Comparison of ENCODE assay signal across 39 mouse cellular contexts in genomic region chr11:82034446-82034845, GRCm38 (mm10). TPM values are rescaled to one million over a fixed set of nuclear protein-coding genes. Genes with fewer than 3 reads are reported as not detected.
DNase-seq lines count a peak whose midpoint lies in the region; ATAC-seq and TF ChIP-seq lines count a peak whose summit lies in the region.
"Had no signal": no experiment of that assay in that cellular context is flagged by ENCODE, and none has a peak within 500 bp of the region (broad histone marks: within the 10 kb centered on the region; RNA-seq: fewer than 3 reads in every experiment).

No protein-coding gene starts in this region.

- POLR2A ChIA-PET in Patski (lab: Charles Lee) = interaction anchor here (0.9 to 2.0 kb wide), 4 partner anchors 15 to 140 kb away, joined by 3 to 7 read pairs (median 6); no protein-coding TSS in a partner anchor

- peaks cover 3% of the 10 kb centered on the region; the same call in 1 of the 2 replicates for H3K27me3 ChIP-seq in heart, embryonic 15.5 days
- no peaks in the 10 kb centered on the region for H3K27me3 ChIP-seq in stomach, embryonic 15.5 days (replicated peaks)
- no peaks in the 10 kb centered on the region for H3K27me3 ChIP-seq in stomach, postnatal 0 days (ENCODE audit: control insufficient read depth, insufficient read depth, low read length)
- no peaks in the 10 kb centered on the region for H3K27me3 ChIP-seq in Patski
- no peaks in the 10 kb centered on the region for H3K27me3 ChIP-seq in midbrain, embryonic 11.5 days (ENCODE audit: control insufficient read depth, insufficient read depth, low read length)
- H3K27me3 ChIP-seq in forebrain, embryonic 14.5 days (replicated peaks; ENCODE audit: control insufficient read depth, insufficient read depth, low read length) = no peaks in the 10 kb centered on the region
- H3K27me3 ChIP-seq: embryonic facial prominence, embryonic 13.5 days; forebrain, embryonic 13.5 days; hindbrain, embryonic 15.5 days; liver, embryonic 15.5 days; lung, embryonic 15.5 days; midbrain, embryonic 12.5 days had no signal

- H3K9ac ChIP-seq in heart, embryonic 15.5 days = no peak overlapping the region
- H3K9ac ChIP-seq in stomach, embryonic 15.5 days = no peak overlapping the region
- no peak overlapping the region for H3K9ac ChIP-seq in stomach, postnatal 0 days (ENCODE audit: low read length)
- H3K9ac ChIP-seq in midbrain, embryonic 11.5 days (ENCODE audit: low read length) = no peak overlapping the region
- no peak overlapping the region for H3K9ac ChIP-seq in forebrain, embryonic 14.5 days (ENCODE audit: low read length)
- H3K9ac ChIP-seq: embryonic facial prominence, embryonic 13.5 days; forebrain, embryonic 13.5 days; hindbrain, embryonic 15.5 days; liver, embryonic 15.5 days; lung, embryonic 15.5 days; midbrain, embryonic 12.5 days had no signal

- TF ChIP-seq CTCF in stomach, postnatal 0 days (IDR thresholded peaks at IDR 0.05; ENCODE audit: low read depth) = no peak
- no peak for TF ChIP-seq CTCF in Patski (IDR thresholded peaks at IDR 0.05)

- H3K4me3 ChIP-seq in heart, embryonic 15.5 days = no peak overlapping the region
- H3K4me3 ChIP-seq in stomach, embryonic 15.5 days (replicated peaks) = no peak overlapping the region
- no peak overlapping the region for H3K4me3 ChIP-seq in stomach, postnatal 0 days (ENCODE audit: low read depth, low read length)
- no peak overlapping the region for H3K4me3 ChIP-seq in midbrain, embryonic 11.5 days (ENCODE audit: low read depth, low read length)
- H3K4me3 ChIP-seq in forebrain, embryonic 14.5 days (ENCODE audit: low read depth, low read length) = no peak overlapping the region
- H3K4me3 ChIP-seq: embryonic facial prominence, embryonic 13.5 days; erythroblast, embryonic 14.5 days; forebrain, embryonic 13.5 days; heart, adult 2 months; hindbrain, embryonic 10.5 days; hindbrain, embryonic 15.5 days; liver, embryonic 15.5 days; lung, embryonic 15.5 days; midbrain, embryonic 12.5 days had no signal

- H3K9me3 ChIP-seq in heart, embryonic 15.5 days (replicated peaks) = no peaks in the 10 kb centered on the region
- no peaks in the 10 kb centered on the region for H3K9me3 ChIP-seq in stomach, embryonic 15.5 days
- no peaks in the 10 kb centered on the region for H3K9me3 ChIP-seq in stomach, postnatal 0 days (ENCODE audit: control insufficient read depth, low read length)
- no peaks in the 10 kb centered on the region for H3K9me3 ChIP-seq in midbrain, embryonic 11.5 days (ENCODE audit: control insufficient read depth, low read length)
- H3K9me3 ChIP-seq in forebrain, embryonic 14.5 days (replicated peaks; ENCODE audit: control insufficient read depth, low read length) = no peaks in the 10 kb centered on the region
- H3K9me3 ChIP-seq: embryonic facial prominence, embryonic 13.5 days; forebrain, embryonic 13.5 days; hindbrain, embryonic 10.5 days; hindbrain, embryonic 15.5 days; liver, embryonic 15.5 days; lung, embryonic 15.5 days; midbrain, embryonic 12.5 days had no signal

- 65% methylated on average over 7 of the region's 7 CpGs for WGBS in heart, embryonic 15.5 days
- 76% methylated on average over 7 of the region's 7 CpGs for WGBS in stomach, embryonic 15.5 days
- 73% methylated on average over 7 of the region's 7 CpGs for WGBS in stomach, postnatal 0 days
- 90% methylated on average over 7 of the region's 7 CpGs for WGBS in midbrain, embryonic 11.5 days
- 87% methylated on average over 7 of the region's 7 CpGs for WGBS in forebrain, embryonic 14.5 days

- no peak for TF ChIP-seq EP300 in stomach, postnatal 0 days (optimal IDR thresholded peaks at IDR 0.05)

- no peak overlapping the region for H3K4me2 ChIP-seq in heart, embryonic 15.5 days
- H3K4me2 ChIP-seq in stomach, embryonic 15.5 days = no peak overlapping the region
- H3K4me2 ChIP-seq in stomach, postnatal 0 days (replicated peaks; ENCODE audit: low read depth) = no peak overlapping the region
- no peak overlapping the region for H3K4me2 ChIP-seq in midbrain, embryonic 11.5 days
- H3K4me2 ChIP-seq in forebrain, embryonic 14.5 days (ENCODE audit: low read length) = no peak overlapping the region
- H3K4me2 ChIP-seq: embryonic facial prominence, embryonic 13.5 days; forebrain, embryonic 13.5 days; hindbrain, embryonic 15.5 days; liver, embryonic 15.5 days; lung, embryonic 15.5 days; midbrain, embryonic 12.5 days had no signal

- no peaks in the 10 kb centered on the region for H3K36me3 ChIP-seq in heart, embryonic 15.5 days
- H3K36me3 ChIP-seq in stomach, embryonic 15.5 days = no peaks in the 10 kb centered on the region
- H3K36me3 ChIP-seq in stomach, postnatal 0 days (ENCODE audit: control insufficient read depth, insufficient read depth, low read length) = no peaks in the 10 kb centered on the region
- no peaks in the 10 kb centered on the region for H3K36me3 ChIP-seq in midbrain, embryonic 11.5 days (ENCODE audit: control insufficient read depth, insufficient read depth, low read length)
- no peaks in the 10 kb centered on the region for H3K36me3 ChIP-seq in forebrain, embryonic 14.5 days (ENCODE audit: control insufficient read depth, insufficient read depth, low read length)
- H3K36me3 ChIP-seq: embryonic facial prominence, embryonic 13.5 days; G1E; hindbrain, embryonic 10.5 days; hindbrain, embryonic 15.5 days; liver, embryonic 15.5 days; lung, embryonic 15.5 days; midbrain, embryonic 12.5 days had no signal

- DNase-seq in heart, adult 18-20 months = no peak
- DNase-seq in stomach, postnatal 0 days (ENCODE audit: low spot score) = no peak
- no peak for DNase-seq in Patski (ENCODE audit: low read depth, low spot score)
- DNase-seq in midbrain, embryonic 11.5 days (ENCODE audit: low spot score, missing footprints) = no peak
- no peak for DNase-seq in forebrain, embryonic 14.5 days (ENCODE audit: low spot score)
- DNase-seq: adrenal gland, postnatal 25 days; cerebellum, adult 11-12 months; cerebellum, adult 9-11 months; gastrocnemius, postnatal 25 days; heart, adult 2 months; heart, postnatal 14 days; kidney, adult 2 months; kidney, postnatal 36 days; right cerebral cortex, postnatal 25 days; thymus, adult 18-20 months; thymus, postnatal 25 days had no signal

- no peak for ATAC-seq in heart, embryonic 15.5 days (replicated peaks; ENCODE audit: insufficient number of reproducible peaks, insufficient read depth, low FRiP score, low read depth)
- ATAC-seq in stomach, embryonic 15.5 days (ENCODE audit: insufficient read depth, low FRiP score, low read depth) = no peak
- no peak for ATAC-seq in stomach, postnatal 0 days (ENCODE audit: low FRiP score, low TSS enrichment)
- peak; percentile 35 for ATAC-seq in Patski
- ATAC-seq in midbrain, embryonic 11.5 days (ENCODE audit: low FRiP score) = no peak
- ATAC-seq in forebrain, embryonic 14.5 days = no peak
- ATAC-seq: forebrain, embryonic 13.5 days; inflammation-experienced regulatory T-cells, adult 6 months had no signal

- 0 out of 2 replicates have a peak overlapping the region, but pooled peaks have one; percentile 42 for H3K27ac ChIP-seq in heart, embryonic 15.5 days
- H3K27ac ChIP-seq in stomach, embryonic 15.5 days = peak overlapping the region; percentile 11; the same call in 1 of the 2 replicates
- H3K27ac ChIP-seq in stomach, postnatal 0 days (replicated peaks) = no peak overlapping the region
- no peak overlapping the region for H3K27ac ChIP-seq in midbrain, embryonic 11.5 days (ENCODE audit: low read depth, low read length)
- no peak overlapping the region for H3K27ac ChIP-seq in forebrain, embryonic 14.5 days (ENCODE audit: low read depth, low read length)
- H3K27ac ChIP-seq: embryonic facial prominence, embryonic 13.5 days; forebrain, embryonic 13.5 days; heart, adult 2 months; hindbrain, embryonic 10.5 days; hindbrain, embryonic 15.5 days; liver, embryonic 15.5 days; midbrain, embryonic 12.5 days had no signal

- in situ Hi-C loops in Patski (cut with MboI; ENCODE audit: low pct_unique_long_range_greater_than_20kb) = loop anchor here (25.0 kb wide), 1 partner anchor 828 kb away; the partner anchor contains the start of gene Rffl

- peaks cover 30% of the 10 kb centered on the region for H3K4me1 ChIP-seq in heart, embryonic 15.5 days (replicated peaks)
- peaks cover 3% of the 10 kb centered on the region; the same call in 1 of the 2 replicates for H3K4me1 ChIP-seq in stomach, embryonic 15.5 days
- H3K4me1 ChIP-seq in stomach, postnatal 0 days (replicated peaks; ENCODE audit: control insufficient read depth, insufficient read depth) = no peaks in the 10 kb centered on the region; the same call in 1 of the 2 replicates
- no peaks in the 10 kb centered on the region for H3K4me1 ChIP-seq in midbrain, embryonic 11.5 days (ENCODE audit: control insufficient read depth, insufficient read depth, low read length)
- peaks cover 4% of the 10 kb centered on the region; the same call in 1 of the 2 replicates for H3K4me1 ChIP-seq in forebrain, embryonic 14.5 days (ENCODE audit: control insufficient read depth, insufficient read depth, low read length)
- H3K4me1 ChIP-seq: liver, embryonic 15.5 days; midbrain, embryonic 12.5 days had no signal

- CTCF ChIA-PET in Patski (lab: Charles Lee) = interaction anchor here (1.2 to 7.1 kb wide), 7 partner anchors 12 to 140 kb away, joined by 5 to 43 read pairs (median 7); partner anchors contain the start of gene Ccl7

RNA-seq across cellular contexts. Expression of gene Ccl2, which starts 0.9 kb away (rescaled TPM):
- polyA plus RNA-seq in heart, embryonic 15.5 days (2015; fragmentation: Nextera tagmentation; extraction: Ambion mirVana) = 9.4 TPM in 2 replicates
- 1 to 10 TPM in 1 of 2 experiments, under 1 TPM in 1; 0.49 to 1.1 TPM for total RNA-seq in heart, adult 18-20 months (2021)
- polyA plus RNA-seq in stomach, embryonic 15.5 days (2015; fragmentation: Nextera tagmentation; extraction: Ambion mirVana) = 5.8 and 7.6 TPM in 2 replicates
- polyA plus RNA-seq in stomach, postnatal 0 days (2015; fragmentation: Nextera tagmentation; extraction: Ambion mirVana) = 3.2 and 3.3 TPM in 2 replicates
- polyA plus RNA-seq in Patski (2021) = 382 TPM
- 0.96 and 1.1 TPM in 2 replicates for polyA plus RNA-seq in midbrain, embryonic 11.5 days (2014; fragmentation: Nextera tagmentation; extraction: Ambion mirVana)
- 0.93 TPM in 1 of 2 replicates, not detected in the other for polyA plus RNA-seq in forebrain, embryonic 14.5 days (2014; fragmentation: Nextera tagmentation; extraction: Ambion mirVana)
- total RNA-seq: G1E; layer of hippocampus, postnatal 25 days; left cerebral cortex, postnatal 10 days had no signal
- polyA plus RNA-seq: erythroblast, embryonic 14.5 days; G1E; inflammation-experienced regulatory T-cells, adult 6 months; limb, embryonic 11.5 days had no signal

RNA-seq across cellular contexts. Expression of gene Gm17268, which starts 3.9 kb away (rescaled TPM):
- polyA plus RNA-seq in heart, embryonic 15.5 days (2015; fragmentation: Nextera tagmentation; extraction: Ambion mirVana) = not detected in 2 replicates
- not detected for total RNA-seq in heart, adult 18-20 months (2021)
- polyA plus RNA-seq in stomach, embryonic 15.5 days (2015; fragmentation: Nextera tagmentation; extraction: Ambion mirVana) = not detected in 2 replicates
- not detected in 2 replicates for polyA plus RNA-seq in stomach, postnatal 0 days (2015; fragmentation: Nextera tagmentation; extraction: Ambion mirVana)
- not detected for polyA plus RNA-seq in Patski (2021)
- not detected in 2 replicates for polyA plus RNA-seq in midbrain, embryonic 11.5 days (2014; fragmentation: Nextera tagmentation; extraction: Ambion mirVana)
- polyA plus RNA-seq in forebrain, embryonic 14.5 days (2014; fragmentation: Nextera tagmentation; extraction: Ambion mirVana) = not detected in 2 replicates
- total RNA-seq: adrenal gland, adult 18-20 months; adrenal gland, postnatal 25 days; common myeloid progenitor, adult 5-6 weeks; G1E; gastrocnemius, postnatal 25 days; heart, adult 2 months; heart, postnatal 14 days; layer of hippocampus, adult 8-10 months; layer of hippocampus, postnatal 25 days; left cerebral cortex, postnatal 10 days; liver, adult 2 months; megakaryocyte, adult 5-6 weeks; neutrophil, adult 5-6 weeks had no signal
- polyA plus RNA-seq: embryonic facial prominence, embryonic 13.5 days; erythroblast, embryonic 14.5 days; forebrain, embryonic 13.5 days; G1E; heart, adult 2 months; hindbrain, embryonic 10.5 days; hindbrain, embryonic 15.5 days; inflammation-experienced regulatory T-cells, adult 6 months; kidney, adult 2 months; kidney, embryonic 16.5 days; limb, embryonic 11.5 days; liver, adult 2 months; liver, embryonic 15.5 days; lung, embryonic 15.5 days; midbrain, embryonic 12.5 days; stomach, embryonic 16.5 days had no signal

RNA-seq across cellular contexts. Expression of gene Ccl7, which starts 11.1 kb away (rescaled TPM):
- polyA plus RNA-seq in heart, embryonic 15.5 days (2015; fragmentation: Nextera tagmentation; extraction: Ambion mirVana) = 4.9 and 5.0 TPM in 2 replicates
- total RNA-seq in heart, adult 18-20 months (2021) = under 1 TPM in 1 of 2 experiments, not detected in 1; 0.45 TPM
- polyA plus RNA-seq in stomach, embryonic 15.5 days (2015; fragmentation: Nextera tagmentation; extraction: Ambion mirVana) = 2.0 and 2.4 TPM in 2 replicates
- 2.7 and 2.9 TPM in 2 replicates for polyA plus RNA-seq in stomach, postnatal 0 days (2015; fragmentation: Nextera tagmentation; extraction: Ambion mirVana)
- polyA plus RNA-seq in Patski (2021) = 9.8 TPM
- 0.18 and 0.55 TPM in 2 replicates for polyA plus RNA-seq in midbrain, embryonic 11.5 days (2014; fragmentation: Nextera tagmentation; extraction: Ambion mirVana)
- 0.38 and 0.98 TPM in 2 replicates for polyA plus RNA-seq in forebrain, embryonic 14.5 days (2014; fragmentation: Nextera tagmentation; extraction: Ambion mirVana)
- total RNA-seq: common myeloid progenitor, adult 5-6 weeks; G1E; layer of hippocampus, adult 8-10 months; layer of hippocampus, postnatal 25 days; left cerebral cortex, postnatal 10 days; neutrophil, adult 5-6 weeks had no signal
- polyA plus RNA-seq: erythroblast, embryonic 14.5 days; forebrain, embryonic 13.5 days; G1E; hindbrain, embryonic 10.5 days; inflammation-experienced regulatory T-cells, adult 6 months; limb, embryonic 11.5 days; liver, adult 2 months had no signal

RNA-seq across cellular contexts. Expression of gene Ccl11, which starts 23.2 kb away (rescaled TPM):
- 2.2 and 5.8 TPM in 2 replicates for polyA plus RNA-seq in heart, embryonic 15.5 days (2015; fragmentation: Nextera tagmentation; extraction: Ambion mirVana)
- 1 to 10 TPM; 3.8 to 4.1 TPM for total RNA-seq in heart, adult 18-20 months (2021)
- polyA plus RNA-seq in stomach, embryonic 15.5 days (2015; fragmentation: Nextera tagmentation; extraction: Ambion mirVana) = 97.3 and 101 TPM in 2 replicates
- 16.5 and 16.7 TPM in 2 replicates for polyA plus RNA-seq in stomach, postnatal 0 days (2015; fragmentation: Nextera tagmentation; extraction: Ambion mirVana)
- polyA plus RNA-seq in Patski (2021) = not detected
- polyA plus RNA-seq in midbrain, embryonic 11.5 days (2014; fragmentation: Nextera tagmentation; extraction: Ambion mirVana) = not detected in 2 replicates
- not detected in 2 replicates for polyA plus RNA-seq in forebrain, embryonic 14.5 days (2014; fragmentation: Nextera tagmentation; extraction: Ambion mirVana)
- total RNA-seq: common myeloid progenitor, adult 5-6 weeks; G1E; layer of hippocampus, adult 8-10 months; megakaryocyte, adult 5-6 weeks; neutrophil, adult 5-6 weeks had no signal
- polyA plus RNA-seq: erythroblast, embryonic 14.5 days; forebrain, embryonic 13.5 days; G1E; hindbrain, embryonic 10.5 days; inflammation-experienced regulatory T-cells, adult 6 months; limb, embryonic 11.5 days; midbrain, embryonic 12.5 days had no signal

Comparison
In these comparisons a context has a peak if more than half of its experiments do, and no peak if none do; other contexts are left out.
1. H3K27ac ChIP-seq: peak in heart, embryonic 15.5 days (single experiment) and stomach, embryonic 15.5 days (single experiment); none in stomach, postnatal 0 days (single experiment), midbrain, embryonic 11.5 days (single experiment) and forebrain, embryonic 14.5 days (single experiment).
2. RNA of gene Ccl2, which starts 0.9 kb away (polyA plus RNA-seq): 382 TPM in Patski (single experiment); 9.4 TPM in heart, embryonic 15.5 days, 5.8 to 7.6 TPM in stomach, embryonic 15.5 days, 3.2 to 3.3 TPM in stomach, postnatal 0 days, 0.96 to 1.1 TPM in midbrain, embryonic 11.5 days and 0.93 TPM in forebrain, embryonic 14.5 days; every median in the first group is over 10 times any median in the second.